Mouse (Mus musculus) frontal cortex, postnatal 14 days (tissue): ENCODE data around the gene Fam184a.
"Not testable (repeated sequence)": the region's sequence is repeated elsewhere in the genome, so short reads cannot be mapped to it uniquely, and the experiment has no call there.

Source experiments
- DNase-seq, 2 experiments: peaks; one replicate each; pipeline ENCODE4 v3.0.0; 2022; ENCODE audit warnings: low spot score in 2 of 2

Gene Fam184a

DNA sequence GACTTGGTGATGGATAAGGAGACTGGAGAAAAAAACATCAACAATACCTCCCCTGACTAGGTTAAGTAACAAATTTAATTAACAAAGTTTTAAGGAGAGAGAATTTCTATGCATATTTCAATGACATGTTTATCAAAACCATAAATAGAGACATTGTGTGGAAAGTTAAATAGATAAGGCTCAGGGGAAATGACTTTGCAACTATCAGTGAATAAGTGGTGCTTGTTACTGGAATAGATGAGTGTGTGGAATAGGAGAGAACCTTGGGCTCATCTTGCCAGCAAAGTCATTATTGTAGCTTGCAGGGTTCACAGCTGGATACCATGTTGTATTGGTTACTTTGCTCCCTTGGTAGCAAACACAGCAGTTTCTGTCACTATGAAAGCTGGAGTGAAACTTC, 59.7 kb downstream of the Fam184a start:
- DNase-seq, result no peak

DNA sequence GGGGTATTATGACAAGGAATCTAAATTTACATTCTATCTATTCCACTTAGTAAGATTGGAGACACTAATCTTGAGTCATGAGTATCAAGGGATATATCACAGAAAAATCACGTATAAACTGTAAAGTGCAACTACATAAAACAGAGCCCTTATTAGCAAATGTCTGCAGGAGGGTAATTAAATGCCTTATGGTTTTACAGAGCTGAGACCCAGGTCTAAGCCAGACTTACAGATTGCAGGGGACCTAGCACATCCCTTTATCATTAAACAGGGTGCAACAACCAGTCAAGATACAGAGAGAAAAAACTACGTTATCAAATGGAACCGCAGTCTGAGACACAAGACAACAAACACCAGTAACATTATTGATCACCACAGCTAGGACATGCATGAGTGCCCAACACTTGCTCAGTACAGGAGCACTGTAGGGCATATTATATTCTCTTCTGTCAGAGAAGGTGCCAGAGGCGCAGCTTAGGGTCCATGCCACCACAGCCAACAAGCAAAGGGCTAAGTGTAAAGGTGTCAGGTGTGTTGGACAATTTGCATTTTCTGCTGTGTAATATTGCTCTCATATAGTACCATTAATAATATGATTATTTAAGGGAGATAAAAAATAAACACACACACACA, 61.9 kb downstream of the Fam184a start:
- no peak for DNase-seq

DNA sequence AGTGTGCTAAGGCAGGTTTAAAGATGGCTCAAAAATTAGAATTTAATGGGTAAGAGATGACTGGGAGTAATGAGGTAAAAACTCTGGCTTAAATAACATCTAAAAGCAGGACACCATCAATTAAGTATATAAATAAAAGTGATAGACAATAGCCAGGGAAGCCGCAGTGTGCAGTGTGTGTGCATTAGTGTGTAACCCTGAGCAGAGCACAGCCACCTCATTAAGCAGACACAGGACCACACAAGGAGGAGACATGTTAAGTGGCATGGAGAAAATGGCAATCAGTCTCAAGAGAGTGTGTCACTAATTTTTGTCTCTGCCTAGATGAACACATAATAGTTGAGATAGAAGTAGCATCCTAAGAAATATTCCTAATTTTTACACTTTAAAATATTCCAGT, 62.4 kb downstream of the Fam184a start:
- DNase-seq, result no peak

DNA sequence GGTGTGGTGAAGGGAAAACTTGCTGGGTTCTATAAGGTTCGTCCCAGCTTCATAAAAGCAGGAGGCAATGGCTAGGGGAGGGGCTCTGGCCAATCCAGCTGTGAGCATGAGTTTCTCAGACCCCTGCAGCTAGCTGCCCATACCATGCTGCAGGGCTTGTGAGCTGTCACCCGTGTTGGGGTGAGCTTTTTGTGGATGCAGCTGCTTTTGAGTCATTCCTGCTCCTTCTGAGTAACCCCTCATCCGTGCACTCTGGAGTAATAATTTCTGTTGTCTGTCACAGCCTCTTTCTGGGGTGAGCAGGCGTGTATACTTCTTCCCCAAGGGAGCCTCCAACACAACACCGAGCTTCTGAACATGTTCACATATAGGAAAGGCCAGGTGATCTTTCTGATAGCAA, 63.0 kb downstream of the Fam184a start:
- no peak for DNase-seq

GRCm38 (mm10) chr10:53685806-53686205, 65.1 kb downstream of the Fam184a start:
- DNase-seq, result no peak

DNA sequence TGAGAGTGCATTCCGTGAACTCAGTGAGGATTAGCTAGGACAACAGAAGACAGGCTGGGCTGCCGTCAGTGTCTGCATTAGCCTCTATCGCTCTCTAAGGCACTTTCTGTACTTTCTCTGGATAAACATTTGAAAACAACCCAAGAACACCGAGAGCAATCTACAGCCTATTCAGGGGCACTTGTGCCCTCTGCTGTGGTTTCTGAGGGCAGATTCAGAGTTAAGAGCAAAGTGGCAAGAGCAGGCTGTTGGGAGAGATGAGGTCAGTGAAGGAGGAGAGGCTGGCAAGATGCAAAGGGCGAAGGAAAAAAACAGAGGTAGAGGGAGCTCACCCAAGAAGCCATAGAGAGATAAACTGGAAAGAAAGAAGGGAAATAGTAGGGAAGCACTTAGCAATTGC, 67.7 kb downstream of the Fam184a start:
- DNase-seq, result no peak

DNA sequence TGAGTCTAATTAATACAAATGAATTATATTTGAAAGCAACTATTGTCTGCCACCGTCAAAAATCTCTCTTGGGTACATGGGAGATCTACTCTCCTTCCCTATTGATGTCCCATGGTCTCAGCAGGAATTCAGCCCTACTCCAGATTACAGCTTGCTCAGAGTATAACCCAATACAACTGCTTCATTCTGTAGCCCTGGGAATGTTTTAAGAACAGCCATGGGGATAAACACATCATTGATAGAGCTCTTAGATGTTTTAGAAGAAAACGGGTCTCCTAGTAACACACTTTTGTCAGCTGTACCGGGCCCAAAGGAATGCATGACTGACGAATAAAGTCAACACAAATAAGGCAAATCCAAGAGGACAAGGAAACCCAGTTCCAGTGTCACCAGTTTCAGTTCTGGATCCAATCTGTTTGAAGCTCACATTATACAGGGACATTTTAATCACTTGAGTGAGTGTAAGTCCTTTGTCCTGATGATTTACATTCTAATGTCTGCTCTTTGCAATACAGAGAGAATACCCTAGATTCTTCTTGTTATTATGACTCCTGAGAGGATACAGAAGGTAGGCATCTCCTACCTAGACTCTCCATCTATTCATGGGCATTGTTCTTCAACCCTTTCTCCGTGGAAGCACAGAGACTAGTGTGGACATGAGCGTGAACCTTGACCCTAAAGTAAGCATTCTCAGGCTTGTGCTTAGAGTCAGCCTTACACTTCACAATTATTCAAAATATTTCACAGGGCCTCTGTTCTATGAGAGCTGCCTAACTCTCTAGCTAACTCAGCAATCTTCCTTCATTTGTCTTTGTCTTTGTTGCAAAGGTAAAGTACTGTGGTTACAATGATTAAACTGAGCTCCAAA, 71.0 kb downstream of the Fam184a start:
- no peak for DNase-seq

- no peak for DNase-seq
Measured at GRCm38 (mm10) chr10:53661788-53662187, 89.1 kb downstream of the Fam184a start.

DNA sequence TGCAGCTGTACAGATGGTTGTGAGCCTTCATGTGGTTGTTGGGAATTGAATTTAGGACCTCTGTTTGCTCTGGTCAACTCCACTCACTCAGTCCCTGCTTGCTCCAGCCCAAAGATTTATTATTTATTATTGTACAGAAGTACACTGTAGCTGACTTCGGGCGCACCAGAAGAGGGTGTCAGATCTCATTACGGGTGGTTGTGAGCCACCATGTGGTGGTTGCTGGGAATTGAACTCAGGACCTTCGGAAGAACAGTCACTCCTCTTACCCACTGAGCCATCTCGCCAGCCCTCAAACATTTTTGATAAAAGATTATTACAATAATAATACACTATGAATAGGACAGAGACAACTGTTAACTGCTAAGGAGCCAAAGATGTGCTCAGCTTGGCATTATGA, 96.7 kb downstream of the Fam184a start:
- not testable (repeated sequence) for DNase-seq

- DNase-seq, result no peak
Measured at GRCm38 (mm10) chr10:53650683-53651082, 100.2 kb downstream of the Fam184a start.

DNA sequence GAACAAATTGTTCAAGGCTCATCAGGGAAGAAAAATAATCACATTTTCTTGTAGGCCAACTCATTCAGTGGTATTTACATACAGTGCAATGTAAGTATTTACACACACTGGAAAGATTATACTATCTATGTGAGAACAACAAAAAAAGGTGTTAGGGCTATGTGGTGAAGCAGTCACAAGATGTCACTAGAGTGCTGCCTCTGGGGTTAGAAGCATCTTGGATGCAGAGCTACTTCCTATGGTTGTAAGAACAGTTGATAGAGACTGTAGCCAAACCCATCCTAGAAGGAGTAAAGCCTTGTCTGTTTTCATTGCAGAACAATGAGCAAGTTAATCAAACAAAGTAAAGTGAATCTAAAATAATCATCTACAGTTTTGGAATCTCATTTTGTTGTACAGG, 109.4 kb downstream of the Fam184a start:
- peak in 1 of 2 experiments; percentile 8 for DNase-seq

DNA sequence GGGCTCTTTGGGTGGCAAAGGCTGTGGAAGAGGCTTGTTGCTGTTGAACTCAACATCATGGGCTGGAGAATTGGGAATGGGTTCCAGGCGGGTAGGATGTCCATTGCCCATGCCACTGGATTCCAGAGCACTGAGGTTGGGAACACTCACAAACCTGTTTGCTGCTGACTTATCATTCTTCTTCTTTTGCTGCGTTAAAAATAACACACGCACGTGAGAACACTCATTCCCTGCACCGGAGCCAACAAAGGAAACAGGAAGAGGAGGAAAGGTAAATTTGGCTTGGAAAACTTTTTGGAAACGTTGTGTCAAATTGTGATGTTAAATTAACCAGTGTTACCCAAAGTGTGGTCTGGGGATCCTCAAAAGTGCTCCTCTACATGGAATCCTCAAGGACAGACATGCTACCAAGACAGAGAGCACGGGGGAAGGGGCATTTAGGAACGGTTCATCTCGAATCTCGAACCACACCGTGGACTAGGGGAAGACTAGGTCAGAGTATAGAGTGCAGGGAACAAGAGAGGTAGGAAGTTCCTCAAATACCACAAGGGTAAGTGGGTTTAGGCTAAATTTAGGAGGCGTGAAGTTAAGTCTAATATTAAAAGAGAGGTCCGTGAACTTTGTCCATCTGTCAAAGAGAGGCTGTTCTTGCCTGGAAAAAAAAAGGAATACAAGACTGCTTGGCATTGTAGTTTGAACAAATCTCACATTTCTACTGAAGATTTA, 115.5 kb downstream of the Fam184a start:
- DNase-seq, result no peak

DNA sequence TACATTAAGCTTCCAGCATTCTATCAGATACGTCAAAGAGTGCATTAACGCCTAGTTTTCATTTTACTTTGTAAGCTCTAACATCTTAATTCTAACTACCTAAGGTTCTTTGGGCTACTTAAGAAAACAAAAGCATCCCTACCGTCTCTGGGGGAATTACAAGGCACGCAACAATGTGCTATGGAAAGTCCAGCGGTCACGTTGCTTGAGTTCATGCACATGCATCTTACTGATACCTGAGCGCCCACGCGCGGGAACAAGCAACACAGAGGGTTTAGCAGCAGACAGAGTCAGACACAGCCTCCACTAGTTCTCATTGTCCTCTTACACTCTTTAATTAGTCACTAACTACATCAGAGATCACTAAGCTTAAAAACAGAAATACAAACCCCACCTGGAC, 116.8 kb downstream of the Fam184a start:
- no peak for DNase-seq

DNA sequence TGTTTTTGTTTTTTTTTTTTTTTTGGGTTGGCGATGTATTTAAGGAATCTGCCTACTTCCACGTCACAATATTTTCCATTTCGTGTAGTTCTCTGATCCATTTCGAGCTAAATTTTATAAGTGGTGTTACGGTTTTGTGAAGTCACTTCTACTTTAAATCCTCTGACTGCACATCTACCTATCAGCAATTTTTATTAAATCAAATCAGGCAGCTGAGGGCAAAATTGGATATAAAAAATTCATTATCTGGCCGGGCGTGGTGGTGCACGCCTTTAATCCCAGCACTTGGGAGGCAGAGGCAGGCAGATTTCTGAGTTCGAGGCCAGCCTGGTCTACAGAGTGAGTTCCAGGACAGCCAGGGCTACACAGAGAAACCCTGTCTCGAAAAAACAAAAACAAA, 120.6 kb downstream of the Fam184a start, which contains the start of gene Mcm9:
Gene Mcm9 (minus strand): TSS at position 101 of the 400 bp plus-strand sequence.
- DNase-seq, result not testable (repeated sequence)

DNA sequence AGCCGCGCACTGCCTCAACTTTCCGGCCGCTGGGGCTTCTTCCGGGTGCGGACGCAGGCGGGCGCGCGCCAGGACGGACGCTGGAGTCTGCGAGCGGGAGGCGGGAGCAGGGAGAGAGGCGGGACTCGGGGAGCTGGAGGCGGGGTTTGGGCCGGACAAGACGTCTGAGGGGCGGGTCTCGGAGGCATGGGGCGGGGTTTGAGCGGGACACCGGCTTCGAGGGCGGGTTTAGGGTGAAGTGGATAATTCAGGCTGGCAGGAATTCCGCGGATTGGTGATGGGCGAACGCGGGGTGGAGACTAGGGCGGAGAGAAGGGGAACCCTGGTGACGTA, 121.0 kb downstream of the Fam184a start:
- DNase-seq, result peak; percentile 92 to 93

DNA sequence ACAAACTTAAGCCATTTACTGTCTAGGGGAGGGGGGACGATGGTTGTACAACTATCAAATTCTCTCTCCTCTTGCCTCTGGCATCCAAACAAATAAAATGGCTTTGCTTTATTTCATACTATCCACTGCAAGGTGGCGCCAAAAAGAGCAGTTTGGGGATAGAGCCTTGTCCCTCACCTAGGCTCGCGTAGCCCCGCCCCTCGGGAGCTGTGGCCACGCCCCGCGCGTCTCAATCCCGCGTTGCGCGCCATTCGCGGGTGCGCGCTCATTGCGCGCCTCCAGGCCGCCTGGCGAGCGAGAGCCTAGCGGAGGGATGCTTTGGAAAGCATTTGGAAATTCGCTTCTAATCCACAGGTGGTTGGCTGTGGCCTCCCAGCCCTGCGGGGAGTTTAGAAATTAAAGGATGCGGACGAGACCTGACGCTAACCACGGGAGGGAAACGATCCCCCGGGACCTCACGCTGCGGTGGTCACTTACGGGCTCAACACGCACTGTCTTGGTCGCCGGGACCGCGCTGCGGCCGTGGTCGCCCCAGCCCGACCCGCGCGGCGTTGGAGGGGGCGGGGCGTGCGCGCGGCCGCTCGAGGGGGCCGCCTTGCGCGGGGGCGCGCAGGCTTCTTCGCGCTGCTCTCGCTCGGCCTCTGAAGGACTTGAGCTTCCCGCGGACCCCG, 121.5 kb downstream of the Fam184a start:
- DNase-seq, result peak; percentile 81 to 84

DNA sequence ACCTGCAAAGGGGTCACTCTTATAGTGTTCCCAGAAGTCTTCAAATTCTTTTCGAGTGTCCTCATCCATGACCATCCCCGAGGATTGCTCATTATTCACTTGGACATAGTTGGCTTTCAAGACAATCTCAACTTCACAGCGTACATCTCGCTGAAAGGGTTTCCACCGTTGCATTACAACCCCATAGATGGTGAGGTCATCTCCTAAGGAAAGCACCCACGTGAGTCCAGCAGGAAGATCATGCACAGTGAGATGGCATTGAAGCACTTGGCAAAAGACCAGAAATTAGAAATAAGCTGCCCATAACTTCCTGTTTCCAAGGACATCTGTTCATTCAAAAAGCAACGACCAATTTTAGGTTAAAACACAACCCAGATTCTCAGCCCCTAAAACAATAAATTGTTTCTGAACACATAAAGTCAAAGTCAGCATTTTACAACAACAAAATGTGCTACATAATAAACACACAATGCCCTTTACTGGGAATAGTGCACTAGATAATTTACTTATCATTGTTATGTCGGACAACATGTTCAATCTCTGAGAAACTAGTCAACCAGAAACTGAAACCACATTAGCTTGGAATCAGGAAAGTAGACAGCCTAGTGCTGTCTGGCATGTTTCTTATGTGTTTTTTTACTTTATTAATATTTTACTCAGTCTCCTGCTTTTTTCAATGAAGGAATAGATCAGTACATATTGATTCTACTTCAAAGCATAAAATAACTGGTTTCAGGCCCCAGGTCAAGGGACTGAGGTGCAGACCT, 134.9 kb downstream of the Fam184a start:
- no peak for DNase-seq

DNA sequence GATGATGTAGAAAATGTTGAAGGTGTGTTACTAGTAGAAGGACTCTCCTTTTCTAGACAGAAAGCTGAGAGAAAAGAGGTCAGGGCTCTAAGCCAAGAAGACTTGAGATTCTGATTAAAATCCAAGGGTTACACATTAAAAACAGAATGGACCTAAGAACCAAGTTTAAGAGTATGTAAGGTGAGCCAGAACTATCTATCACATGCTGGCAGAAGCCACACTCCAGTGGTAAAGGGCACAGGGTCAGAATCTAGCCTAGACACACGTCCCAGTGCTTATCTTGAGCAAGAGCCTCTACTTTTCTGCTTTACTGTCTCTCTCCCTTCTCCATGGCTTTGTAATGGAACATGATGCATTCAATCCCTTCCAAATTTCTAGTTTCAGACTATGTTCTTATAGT, 137.0 kb downstream of the Fam184a start:
- DNase-seq, result no peak

GRCm38 (mm10) chr10:53612172-53612571, 138.8 kb downstream of the Fam184a start:
- DNase-seq, result no peak

- DNase-seq, result no peak
Measured at GRCm38 (mm10) chr10:53608274-53608673, 142.6 kb downstream of the Fam184a start.

DNA sequence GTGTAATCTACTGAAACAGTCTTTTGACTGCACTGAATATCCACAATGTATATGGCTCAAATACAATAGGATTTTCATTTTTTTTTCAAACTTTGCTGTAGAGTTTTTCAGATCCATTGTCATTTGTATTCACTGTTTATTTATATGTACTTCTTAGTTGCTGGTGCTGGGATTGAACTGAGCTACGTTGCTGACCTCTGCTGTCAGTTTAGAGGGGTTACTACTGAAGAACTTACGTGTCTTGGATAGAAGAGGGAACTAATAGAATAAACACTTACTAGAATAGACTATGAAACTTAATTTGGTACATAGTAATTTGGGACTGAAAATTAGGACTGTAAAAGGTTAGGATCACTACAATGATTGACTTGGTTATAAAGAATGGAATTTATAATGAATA, 145.6 kb downstream of the Fam184a start:
- no peak for DNase-seq
